Mouse (Mus musculus) limb, embryonic 15.5 days (tissue): ENCODE results near the gene Zfp983. TPM values are rescaled to one million over a fixed set of nuclear protein-coding genes. Genes with fewer than 3 reads are reported as not detected.
A peak's percentile ranks its signal among the peaks of the same experiment; 100 is the strongest.
"Not testable (repeated sequence)": the region's sequence is repeated elsewhere in the genome, so short reads cannot be mapped to it uniquely, and the experiment has no call there.

Experiments used
- ATAC-seq: fragments of 200-750 bp; cut with Nextera tagmentation; 2 replicates; pipeline ENCODE4 v1.8.0; 2017; ENCODE audit warnings: low read depth, moderate TSS enrichment; ENCODE audit not compliant: insufficient number of reproducible peaks, low FRiP score, low TSS enrichment
- H3K27ac ChIP-seq: fragments of 300-500 bp; sonication (generic); 2 replicates; pipeline ENCODE4 v1.5.1; 2015; ENCODE audit warnings: moderate library complexity, mild to moderate bottlenecking, inconsistent platforms
- H3K27me3 ChIP-seq: fragments of 300-500 bp; sonication (generic); 2 replicates; pipeline ENCODE4 v1.6.1; 2015; ENCODE audit warnings: inconsistent platforms
- H3K36me3 ChIP-seq: fragments of 300-500 bp; sonication (generic); 2 replicates; pipeline ENCODE4 v1.6.1; 2015; ENCODE audit warnings: inconsistent platforms
- H3K4me1 ChIP-seq: fragments of 300-500 bp; sonication (generic); 2 replicates; pipeline ENCODE4 v1.6.1; 2015; ENCODE audit warnings: inconsistent platforms
- H3K4me2 ChIP-seq: fragments of 300-500 bp; sonication (generic); 2 replicates; pipeline ENCODE4 v1.6.1; 2015; ENCODE audit warnings: mild to moderate bottlenecking, inconsistent platforms
- H3K4me3 ChIP-seq: fragments of 300-500 bp; sonication (generic); 2 replicates; pipeline ENCODE4 v1.5.1; 2015; ENCODE audit warnings: mild to moderate bottlenecking, inconsistent platforms
- H3K9ac ChIP-seq: fragments of 300-500 bp; sonication (generic); 2 replicates; pipeline ENCODE4 v1.6.1; 2015; ENCODE audit warnings: inconsistent platforms
- H3K9me3 ChIP-seq: fragments of 300-500 bp; sonication (generic); 2 replicates; pipeline ENCODE4 v1.6.1; 2016; ENCODE audit warnings: inconsistent platforms
- whole genome bisulfite sequencing: fragments of 180-500 bp; shearing (Covaris S2); methylation state at CpG from one replicate; pipeline ENCODE4 v1.1.7; 2015; 5-methylcytosine and 5-hydroxymethylcytosine counted together
- polyA plus RNA-seq: library from polyadenylated mRNA; unstranded; fragments of >200 nt; fragmentation: Nextera tagmentation; extraction: Ambion mirVana; gene quantifications from 2 replicates; pipeline ENCODE4 v1.2.1, GENCODE M21; 2015

Gene Zfp983
- polyA plus RNA-seq: 4.9 and 5.1 TPM in 2 replicates

DNA sequence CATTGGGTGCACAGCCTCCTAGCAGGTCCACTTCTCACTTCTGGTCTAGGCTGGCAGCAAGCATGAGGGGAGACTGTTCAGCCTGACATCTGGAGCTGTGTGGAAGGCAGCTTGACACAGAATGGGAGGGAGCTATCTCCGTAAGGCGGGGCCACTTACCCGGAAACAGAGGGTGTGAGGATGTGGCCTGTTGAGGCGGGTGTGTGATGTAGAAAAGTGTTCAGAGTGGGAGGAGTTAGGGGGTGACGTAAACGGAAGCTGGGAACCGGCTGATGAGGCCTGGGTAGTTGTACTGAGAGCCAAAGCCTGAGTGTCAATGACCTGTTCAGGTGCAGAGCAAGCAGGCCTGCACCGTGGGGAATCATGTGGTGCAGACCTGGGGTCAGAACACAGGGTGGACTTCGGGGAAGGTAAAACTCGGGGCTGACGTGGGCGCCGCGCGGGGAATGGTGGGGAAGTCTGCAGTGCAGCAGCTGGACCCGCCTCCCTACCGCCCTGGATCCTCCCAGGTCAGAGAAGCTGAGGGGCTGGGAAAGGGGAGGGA is at the start of gene Zfp983:
Zfp983 (plus strand) TSS at position 261 of the 544 bp plus-strand sequence.
- under 1% methylated on average over 17 of the region's 17 CpGs for WGBS
- H3K9me3 ChIP-seq, H3K4me1 ChIP-seq, H3K27me3 ChIP-seq, H3K36me3 ChIP-seq: not testable (repeated sequence)
- peak within 1 kb of the TSS; percentile 48 for H3K4me3 ChIP-seq
- H3K27ac ChIP-seq: peak within 1 kb of the TSS; percentile 86
- ATAC-seq: peak; percentile 98
- peak within 1 kb of the TSS; percentile 44 for H3K4me2 ChIP-seq
- 0 out of 2 replicates have a peak within 1 kb of the TSS, but pooled peaks have one; percentile 26 for H3K9ac ChIP-seq

DNA sequence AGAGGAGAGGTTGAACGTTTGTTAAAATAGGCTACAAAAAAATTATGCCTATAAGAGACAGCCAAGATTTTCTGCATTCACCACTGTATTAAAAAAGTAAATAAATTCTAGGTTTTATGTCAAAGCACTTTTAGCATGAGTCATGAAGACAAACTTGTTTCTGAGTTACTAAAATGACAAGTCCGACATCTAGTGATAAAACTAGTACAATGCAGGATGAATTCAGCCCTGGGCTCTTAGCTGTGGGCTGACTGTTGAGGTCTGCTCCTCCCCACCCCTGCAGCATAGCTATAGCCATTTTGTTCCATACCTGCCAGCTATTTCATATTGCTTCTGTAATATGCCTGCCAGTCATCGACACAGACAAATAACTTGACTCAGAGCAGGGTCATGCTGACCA is 34.1 kb upstream of the Zfp983 start:
- Histone ChIP-seq H3K4me2 (no peak overlapping the region), H3K27ac (no peak overlapping the region), H3K4me3 (no peak overlapping the region), H3K36me3 (no peaks in the 10 kb centered on the region), H3K4me1 (no peaks in the 10 kb centered on the region), H3K27me3 (no peaks in the 10 kb centered on the region), H3K9me3 (no peaks in the 10 kb centered on the region), H3K9ac (no peak overlapping the region)
- 65% methylated on average over 3 of the region's 3 CpGs for WGBS
- no peak for ATAC-seq

DNA sequence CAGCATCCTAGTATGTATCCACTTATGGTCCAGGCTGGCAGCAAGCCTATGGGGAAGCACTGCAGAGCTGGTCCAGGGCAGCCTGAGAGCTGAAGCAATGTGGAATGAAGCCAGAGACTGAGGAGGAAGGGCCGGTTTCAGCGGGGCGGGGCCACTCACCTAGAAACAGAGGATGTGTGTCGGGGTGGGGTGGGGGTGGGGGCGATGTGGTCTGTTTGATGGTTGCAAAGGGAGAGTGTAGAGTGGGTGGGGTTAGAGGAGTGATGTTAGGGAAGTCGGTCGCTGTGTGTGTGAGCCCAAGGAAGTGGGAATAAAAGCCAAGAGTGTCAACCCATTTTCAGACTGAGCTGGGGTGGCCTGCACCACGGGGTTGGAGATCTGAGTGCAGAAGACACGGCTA is 33.1 kb upstream of the Zfp983 start:
- H3K36me3 ChIP-seq: no peaks in the 10 kb centered on the region
- no peaks in the 10 kb centered on the region for H3K4me1 ChIP-seq
- H3K27ac ChIP-seq: no peak overlapping the region
- 5% methylated on average over 9 of the region's 9 CpGs for WGBS
- H3K27me3 ChIP-seq: no peaks in the 10 kb centered on the region
- H3K9ac ChIP-seq: no peak overlapping the region
- H3K4me2 ChIP-seq: 0 out of 2 replicates have a peak overlapping the region, but pooled peaks have one; percentile 7
- H3K9me3 ChIP-seq: no peaks in the 10 kb centered on the region
- no peak for ATAC-seq
- no peak overlapping the region for H3K4me3 ChIP-seq

DNA sequence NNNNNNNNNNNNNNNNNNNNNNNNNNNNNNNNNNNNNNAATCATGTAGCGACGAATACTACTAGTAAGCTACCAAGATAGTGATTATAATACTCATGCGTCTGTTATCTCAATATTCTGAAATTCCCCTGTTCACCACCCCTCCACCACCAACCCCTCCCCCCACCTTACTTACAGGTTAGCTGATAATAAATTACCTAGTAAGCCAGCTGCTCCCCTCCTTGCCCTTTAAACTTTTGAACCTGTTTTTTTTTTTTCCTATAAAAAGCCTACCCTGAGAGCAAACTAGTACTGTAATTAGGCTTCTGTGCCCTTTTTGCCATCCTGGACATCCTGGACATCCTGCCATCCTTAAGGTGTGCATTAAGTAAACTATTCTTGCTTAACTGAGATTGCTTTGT is 26.8 kb upstream of the Zfp983 start:
- no peak overlapping the region for H3K9ac ChIP-seq
- no peaks in the 10 kb centered on the region for H3K4me1 ChIP-seq
- no peaks in the 10 kb centered on the region for H3K36me3 ChIP-seq
- H3K27me3 ChIP-seq: no peaks in the 10 kb centered on the region
- H3K4me2 ChIP-seq: no peak overlapping the region
- WGBS: 0% methylated on average over 1 of the region's 3 CpGs
- H3K4me3 ChIP-seq: no peak overlapping the region
- H3K27ac ChIP-seq: no peak overlapping the region
- ATAC-seq: no peak
- H3K9me3 ChIP-seq: no peaks in the 10 kb centered on the region

DNA sequence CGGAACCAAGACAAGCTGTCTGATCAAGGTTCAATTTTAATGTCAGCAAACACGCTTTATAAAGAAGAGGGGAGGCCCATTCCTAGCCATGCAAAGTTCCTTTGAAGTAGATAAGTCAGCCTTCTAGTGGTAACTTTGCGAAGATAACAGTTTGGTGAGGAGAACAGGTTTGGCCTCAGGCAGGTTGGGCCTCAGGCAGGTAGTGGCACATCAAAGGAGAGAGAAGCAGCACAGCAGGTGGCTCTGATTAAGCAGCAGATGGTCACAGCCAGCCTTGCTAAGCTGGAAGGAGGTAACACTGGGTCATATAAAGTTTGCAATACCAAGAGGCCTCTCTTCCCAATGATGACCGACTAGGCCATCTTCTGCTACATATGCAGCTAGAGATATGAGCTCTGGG is 14.7 kb upstream of the Zfp983 start:
- H3K36me3 ChIP-seq, H3K4me1 ChIP-seq, ATAC-seq, H3K9ac ChIP-seq, H3K4me3 ChIP-seq, H3K4me2 ChIP-seq, H3K9me3 ChIP-seq, H3K27me3 ChIP-seq, H3K27ac ChIP-seq: not testable (repeated sequence)
- 40% methylated on average over 4 of the region's 4 CpGs for WGBS

DNA sequence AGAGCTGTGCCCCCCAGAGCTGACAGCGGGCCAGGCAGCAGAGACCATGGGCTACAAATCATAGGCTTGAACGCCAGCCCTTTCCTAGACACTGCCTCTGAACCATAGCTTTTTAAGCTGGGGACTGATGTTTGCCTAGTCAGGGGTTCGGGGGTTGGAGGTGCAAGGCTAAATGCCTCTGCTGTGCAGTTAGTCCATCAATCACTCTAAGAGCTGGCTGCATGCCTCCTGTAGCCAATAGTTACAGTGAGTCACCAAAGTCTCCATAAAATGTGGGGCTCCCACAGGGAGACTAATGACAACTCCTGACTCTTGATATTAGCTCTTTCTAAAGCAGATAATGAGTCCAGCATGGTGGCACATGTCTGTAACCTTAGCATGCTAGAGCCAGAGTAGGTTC is 1.6 kb upstream of the Zfp983 start:
- no peak for ATAC-seq
- H3K27me3 ChIP-seq: no peaks in the 10 kb centered on the region
- no peak overlapping the region for H3K4me2 ChIP-seq
- H3K27ac ChIP-seq: no peak overlapping the region
- H3K9me3 ChIP-seq: no peaks in the 10 kb centered on the region
- H3K36me3 ChIP-seq: no peaks in the 10 kb centered on the region
- WGBS: 48% methylated on average over 3 of the region's 3 CpGs
- 0 out of 2 replicates have a peak, but pooled peaks cover 3% of the 10 kb centered on the region for H3K4me1 ChIP-seq
- no peak overlapping the region for H3K9ac ChIP-seq
- H3K4me3 ChIP-seq: no peak overlapping the region

DNA sequence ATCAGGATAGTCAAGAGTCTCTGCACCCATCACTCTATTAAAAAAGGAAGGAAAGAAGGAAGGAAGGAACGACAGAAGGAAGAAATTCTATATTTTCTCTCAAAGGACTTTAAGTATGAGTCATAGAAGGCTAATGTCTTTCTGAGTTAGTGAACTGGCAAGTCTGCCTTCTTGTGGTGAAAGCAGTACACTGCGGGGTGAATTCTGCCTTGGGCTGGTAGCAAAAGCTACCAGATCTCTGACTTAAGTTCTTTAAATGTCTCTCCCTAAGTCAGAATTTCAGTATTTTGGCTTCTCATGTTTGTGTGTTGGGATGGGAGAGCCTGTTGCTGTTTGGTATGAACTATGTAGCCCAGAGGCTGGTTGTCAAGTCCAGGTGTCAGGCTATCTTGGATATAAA is 488 bp upstream of the Zfp983 start:
- no peak for ATAC-seq
- H3K27me3 ChIP-seq: no peaks in the 10 kb centered on the region
- no peaks in the 10 kb centered on the region for H3K36me3 ChIP-seq
- H3K4me3 ChIP-seq: peak overlapping the region; percentile 48
- peak overlapping the region; percentile 86 for H3K27ac ChIP-seq
- H3K4me1 ChIP-seq: 0 out of 2 replicates have a peak, but pooled peaks cover 3% of the 10 kb centered on the region
- H3K9me3 ChIP-seq: no peaks in the 10 kb centered on the region
- H3K4me2 ChIP-seq: peak overlapping the region; percentile 44
- 0 out of 2 replicates have a peak overlapping the region, but pooled peaks have one; percentile 26 for H3K9ac ChIP-seq
- 32% methylated on average over 2 of the region's 2 CpGs for WGBS

DNA sequence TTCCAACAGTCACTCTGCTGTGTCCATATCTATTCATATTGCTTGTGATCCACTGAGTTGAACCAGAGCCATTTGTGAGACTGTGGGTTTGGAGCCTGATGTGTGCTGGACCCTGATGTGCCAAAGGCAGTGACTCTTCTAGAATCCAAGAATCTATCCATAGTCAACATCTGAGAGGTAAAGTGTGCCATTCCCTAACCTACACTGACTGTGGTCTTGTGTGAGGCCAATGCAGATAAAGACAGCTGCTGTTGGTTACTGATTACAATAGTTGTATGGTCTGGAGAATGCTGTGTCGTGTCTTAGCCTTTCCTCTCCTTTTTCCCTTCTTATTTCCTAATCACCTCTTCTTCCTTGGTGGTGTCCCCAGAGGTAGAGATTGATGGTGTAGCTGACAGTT is 28.4 kb downstream of the Zfp983 start:
- not testable (repeated sequence) for H3K4me3 ChIP-seq, H3K36me3 ChIP-seq, H3K9ac ChIP-seq, H3K27ac ChIP-seq, H3K4me1 ChIP-seq, H3K9me3 ChIP-seq, ATAC-seq, H3K27me3 ChIP-seq, H3K4me2 ChIP-seq
- 23% methylated on average over 1 of the region's 1 CpGs for WGBS

DNA sequence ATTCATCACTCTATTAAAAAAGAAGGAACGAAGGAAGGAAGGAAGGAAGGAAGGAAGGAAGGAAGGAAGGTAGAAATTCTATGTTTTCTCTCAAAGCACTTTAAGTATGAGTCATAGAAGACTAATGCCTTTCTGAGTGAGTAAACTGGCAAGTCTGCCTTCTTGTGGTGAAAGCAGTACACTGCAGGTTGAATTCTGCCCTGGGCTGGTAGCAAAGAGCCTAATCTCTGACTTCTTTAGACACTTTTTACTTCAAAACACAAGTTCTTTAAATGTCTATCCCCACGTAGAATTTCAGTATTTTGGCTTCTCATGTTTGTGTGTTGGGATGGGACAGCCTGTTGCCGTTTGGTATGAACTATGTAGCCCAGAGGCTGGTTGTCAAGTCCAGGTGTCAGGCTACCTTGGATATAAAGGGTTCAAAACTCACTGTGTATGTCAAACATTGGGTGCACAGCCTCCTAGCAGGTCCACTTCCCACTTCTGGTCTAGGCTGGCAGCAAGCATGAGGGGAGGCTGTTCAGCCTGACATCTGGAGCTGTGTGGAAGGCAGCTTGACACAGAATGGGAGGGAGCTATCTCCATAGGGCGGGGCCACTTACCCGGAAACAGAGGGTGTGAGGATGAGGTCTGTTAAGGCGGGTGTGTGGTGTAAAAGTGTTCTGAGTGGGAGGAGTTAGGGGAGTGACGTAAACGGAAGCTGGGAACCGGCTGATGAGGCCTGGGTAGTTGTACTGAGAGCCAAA is 29.0 kb downstream of the Zfp983 start:
- Histone ChIP-seq H3K36me3 (0 out of 2 replicates have a peak, but pooled peaks cover under 1% of the 10 kb centered on the region), H3K27ac (peak overlapping the region; percentile 87), H3K4me3 (peak overlapping the region; percentile 48), H3K27me3 (no peaks in the 10 kb centered on the region), H3K4me1 (peaks cover 5% of the 10 kb centered on the region; the same call in 1 of the 2 replicates), H3K9me3 (no peaks in the 10 kb centered on the region), H3K9ac (0 out of 2 replicates have a peak overlapping the region, but pooled peaks have one; percentile 14), H3K4me2 (peak overlapping the region; percentile 65)
- 4% methylated on average over 9 of the region's 9 CpGs for WGBS
- ATAC-seq: peak; percentile 99

DNA sequence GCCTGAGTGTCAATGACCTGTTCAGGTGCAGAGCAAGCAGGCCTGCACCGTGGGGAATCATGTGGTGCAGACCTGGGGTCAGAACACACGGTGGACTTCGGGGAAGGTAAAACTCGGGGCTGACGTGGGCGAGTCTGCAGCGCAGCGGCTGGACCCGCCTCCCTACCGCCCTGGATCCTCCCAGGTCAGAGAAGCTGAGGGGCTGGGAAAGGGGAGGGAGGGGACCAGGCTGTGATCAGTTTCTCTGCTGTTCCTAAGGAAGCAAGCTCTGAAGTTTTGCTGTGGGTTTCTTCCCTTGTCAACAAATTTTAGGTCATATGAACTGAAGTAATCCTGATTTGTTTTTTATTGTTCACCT is 29.6 kb downstream of the Zfp983 start:
- ATAC-seq: peak; percentile 87
- peak overlapping the region; percentile 87; the same call in 1 of the 2 replicates for H3K27ac ChIP-seq
- not testable (repeated sequence) for H3K4me1 ChIP-seq, H3K9me3 ChIP-seq, H3K36me3 ChIP-seq, H3K27me3 ChIP-seq
- H3K9ac ChIP-seq: 0 out of 2 replicates have a peak overlapping the region, but pooled peaks have one; percentile 14
- WGBS: 1% methylated on average over 10 of the region's 10 CpGs
- peak overlapping the region; percentile 65 for H3K4me2 ChIP-seq
- peak overlapping the region; percentile 48 for H3K4me3 ChIP-seq

DNA sequence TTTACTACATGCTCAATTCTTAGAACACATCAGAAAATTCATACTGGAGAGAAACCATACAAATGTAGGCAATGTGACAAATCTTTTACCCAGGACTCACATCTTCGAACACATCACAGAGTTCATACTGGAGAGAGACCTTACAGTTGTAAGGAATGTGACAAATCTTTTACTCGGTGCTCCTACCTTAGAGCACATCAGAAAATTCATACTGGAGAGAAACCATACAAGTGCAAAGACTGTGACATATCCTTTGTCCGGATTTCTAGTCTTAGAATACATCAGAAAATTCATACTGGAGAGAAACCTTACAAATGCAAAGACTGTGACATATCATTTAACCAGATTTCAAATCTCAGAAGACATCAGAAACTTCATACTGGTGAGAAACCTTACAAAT is 41.1 kb downstream of the Zfp983 start, which contains the start of gene Gm10226:
Gm10226 (plus strand) TSS at position 301 of the 400 bp plus-strand sequence.
- H3K9me3 ChIP-seq: no peaks in the 10 kb centered on the region
- no peaks in the 10 kb centered on the region for H3K27me3 ChIP-seq
- no peak within 1 kb of the TSS for H3K9ac ChIP-seq
- H3K4me3 ChIP-seq: no peak within 1 kb of the TSS
- H3K4me2 ChIP-seq: no peak within 1 kb of the TSS
- peaks cover 17% of the 10 kb centered on the region for H3K36me3 ChIP-seq
- no peaks in the 10 kb centered on the region for H3K4me1 ChIP-seq
- WGBS: 86% methylated on average over 3 of the region's 3 CpGs
- no peak for ATAC-seq
- H3K27ac ChIP-seq: no peak within 1 kb of the TSS

DNA sequence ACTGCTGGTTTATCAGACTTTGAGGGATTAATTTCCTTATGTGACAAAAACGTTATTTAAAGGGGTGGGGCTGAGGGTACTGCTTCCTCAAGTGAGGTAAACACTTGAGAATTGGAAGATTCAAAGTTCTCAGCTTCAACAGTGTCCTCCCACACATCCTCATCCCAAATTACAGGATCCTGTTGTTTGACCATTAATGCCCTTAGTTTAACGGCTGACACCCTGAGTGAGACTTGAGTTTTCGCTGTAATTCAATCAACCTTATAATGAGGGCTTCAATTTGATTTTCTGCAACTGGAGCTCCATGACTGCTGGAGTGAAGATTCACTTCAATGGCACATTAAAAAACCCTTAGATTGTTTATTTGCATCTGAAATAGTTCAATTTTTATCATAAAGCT is 42.9 kb downstream of the Zfp983 start:
- Histone ChIP-seq H3K4me3 (no peak overlapping the region), H3K36me3 (peaks cover 17% of the 10 kb centered on the region), H3K27me3 (no peaks in the 10 kb centered on the region), H3K27ac (no peak overlapping the region), H3K4me2 (no peak overlapping the region), H3K4me1 (no peaks in the 10 kb centered on the region), H3K9me3 (no peaks in the 10 kb centered on the region), H3K9ac (no peak overlapping the region)
- WGBS: 71% methylated on average over 3 of the region's 3 CpGs
- no peak for ATAC-seq
